Mouse (Mus musculus) layer of hippocampus, adult 2 months (tissue): ENCODE measurements at regions not wholly inside any gene's neighbourhood (a gene's known extent, or its start where the extent isn't known, plus 50 kb on each side); places are given as distances from the start of the nearest gene placed in this dataset.

ENCODE experiments used
- DNase-seq, 2 experiments: peaks; one replicate each; pipeline ENCODE4 v3.0.0; 2022; ENCODE audit warnings: low spot score in 2 of 2
- H3K27ac ChIP-seq: fragments of 200-600 bp; 2 replicates; pipeline ENCODE4 v1.8.1; 2022
- H3K4me3 ChIP-seq: fragments of 200-600 bp; 2 replicates; pipeline ENCODE4 v1.8.1; 2022; ENCODE audit warnings: mild to moderate bottlenecking
- CTCF ChIP-seq: fragments of 200-600 bp; conservative IDR thresholded peaks from 2 replicates; pipeline ENCODE4 v1.8.1; 2022; ENCODE audit warnings: antibody characterized with exemption, mild to moderate bottlenecking, moderate library complexity

DNA sequence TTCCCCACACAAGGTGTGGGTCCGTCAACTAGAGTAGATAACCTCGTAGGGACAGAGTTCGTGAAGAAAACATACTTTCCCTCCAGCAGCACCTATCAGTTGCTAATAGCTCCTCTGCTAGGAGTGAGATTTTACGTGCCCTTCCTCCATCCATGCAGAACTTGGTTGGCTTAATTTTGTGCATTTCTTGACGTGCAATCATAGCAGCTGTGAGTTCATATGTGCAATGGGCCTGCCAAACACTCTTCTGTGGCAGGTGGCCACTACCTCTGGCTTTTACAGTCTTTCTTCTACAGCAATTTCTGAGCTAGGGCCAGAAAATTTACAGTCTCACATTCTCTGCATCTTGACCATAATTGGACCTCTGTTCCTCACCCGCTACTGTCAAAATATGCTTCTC, 161.9 kb upstream of the Btg1 start:
- Histone ChIP-seq H3K27ac (no peak overlapping the region), H3K4me3 (no peak overlapping the region)
- DNase-seq: no peak
- no peak for TF ChIP-seq CTCF

DNA sequence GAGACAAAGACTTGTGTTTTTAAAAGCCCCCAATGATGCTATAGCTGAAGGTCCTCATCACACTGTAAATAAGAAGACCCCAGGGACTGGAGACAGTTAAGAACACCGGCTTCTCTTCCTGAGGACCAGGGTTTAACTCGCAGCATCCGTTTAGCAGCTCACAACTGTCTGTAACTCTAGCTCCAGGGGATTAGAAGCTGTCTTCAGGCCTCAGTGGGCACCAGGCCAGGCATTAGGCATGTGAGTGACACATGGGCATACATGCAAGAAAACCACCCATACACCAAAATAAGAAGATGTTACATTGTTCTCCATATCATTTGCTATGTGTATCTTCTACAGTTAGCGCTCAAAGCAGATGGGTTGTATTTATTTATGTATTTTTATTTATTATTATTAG, 158.3 kb upstream of the Btg1 start:
- TF ChIP-seq CTCF: no peak
- no peak for DNase-seq
- no peak overlapping the region for H3K27ac ChIP-seq
- no peak overlapping the region for H3K4me3 ChIP-seq

DNA sequence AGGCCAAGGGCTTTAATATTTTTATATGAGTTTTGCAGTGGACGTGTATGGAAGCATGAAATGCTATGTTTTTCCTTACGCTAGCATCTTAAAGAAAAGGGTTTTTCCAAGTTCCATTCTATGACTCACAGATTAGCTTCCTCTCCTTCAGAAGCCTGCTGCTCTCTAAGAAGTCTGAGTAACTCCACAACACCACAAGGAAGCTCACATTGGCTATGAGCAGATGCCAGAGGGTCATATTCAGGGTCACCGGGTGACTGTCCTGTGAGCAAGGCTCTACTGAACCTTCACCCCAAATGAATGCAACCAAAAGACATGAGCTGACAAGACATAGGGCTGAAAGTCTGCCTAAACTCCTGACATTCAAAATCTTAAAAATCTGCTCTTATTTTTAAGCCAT, 157.6 kb upstream of the Btg1 start:
- Histone ChIP-seq H3K27ac (no peak overlapping the region), H3K4me3 (no peak overlapping the region)
- TF ChIP-seq CTCF: no peak
- DNase-seq: no peak

DNA sequence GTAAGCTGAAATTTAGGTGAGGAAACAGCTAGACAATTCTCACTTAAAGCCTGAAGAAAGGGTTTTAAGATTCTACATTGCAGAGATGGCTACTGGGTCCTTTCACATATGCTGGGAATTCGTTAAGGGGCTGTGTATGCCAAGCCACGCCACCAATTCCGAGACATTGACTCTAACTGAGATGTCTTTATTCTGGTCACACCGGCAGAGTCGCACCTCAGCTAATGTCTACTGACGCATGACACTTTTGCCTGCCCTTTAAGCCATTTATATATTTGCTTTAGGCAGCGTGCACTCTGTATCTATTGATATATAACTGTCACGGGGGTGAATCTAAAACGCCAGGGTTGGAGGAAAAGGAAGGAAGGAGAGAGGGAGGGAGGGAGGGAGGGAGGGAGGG, 156.7 kb upstream of the Btg1 start:
- no peak overlapping the region for H3K27ac ChIP-seq
- DNase-seq: no peak
- H3K4me3 ChIP-seq: no peak overlapping the region
- TF ChIP-seq CTCF: no peak

DNA sequence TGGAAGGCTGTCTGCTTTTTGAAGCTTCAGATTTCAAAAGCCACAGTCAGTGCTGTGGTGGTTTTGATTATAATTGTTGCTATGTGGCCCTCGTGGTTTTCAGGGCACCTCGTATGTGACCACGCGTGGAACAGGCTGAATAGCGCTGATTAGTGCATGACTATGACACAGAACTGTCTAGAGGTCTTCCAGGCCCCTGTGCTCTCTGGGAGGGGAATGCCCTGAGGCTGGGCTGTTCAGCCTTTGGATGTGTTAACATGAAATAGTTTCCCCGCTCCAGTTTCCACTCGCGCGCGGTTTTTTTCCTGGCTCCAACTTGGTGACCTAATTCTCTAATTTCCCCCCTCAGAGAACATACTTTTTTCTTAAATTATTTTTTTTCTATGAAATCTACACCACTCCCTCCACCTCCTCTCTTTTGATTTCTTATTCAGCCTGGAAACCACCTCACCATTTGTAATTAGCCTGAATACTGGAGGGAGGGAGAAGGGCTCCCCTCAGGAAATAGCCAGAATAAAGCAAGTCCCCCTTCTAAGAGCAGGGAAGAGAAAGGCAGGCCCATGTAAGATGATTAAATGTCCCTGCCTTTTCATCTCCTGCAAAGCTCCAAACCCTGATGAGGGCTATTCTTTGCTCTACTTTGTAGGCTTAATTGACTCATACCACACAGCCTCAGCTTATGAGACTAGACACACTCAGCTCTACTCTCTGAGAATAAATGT, 156.0 kb upstream of the Btg1 start:
- no peak for TF ChIP-seq CTCF
- Histone ChIP-seq H3K4me3 (no peak overlapping the region), H3K27ac (no peak overlapping the region)
- DNase-seq: no peak

DNA sequence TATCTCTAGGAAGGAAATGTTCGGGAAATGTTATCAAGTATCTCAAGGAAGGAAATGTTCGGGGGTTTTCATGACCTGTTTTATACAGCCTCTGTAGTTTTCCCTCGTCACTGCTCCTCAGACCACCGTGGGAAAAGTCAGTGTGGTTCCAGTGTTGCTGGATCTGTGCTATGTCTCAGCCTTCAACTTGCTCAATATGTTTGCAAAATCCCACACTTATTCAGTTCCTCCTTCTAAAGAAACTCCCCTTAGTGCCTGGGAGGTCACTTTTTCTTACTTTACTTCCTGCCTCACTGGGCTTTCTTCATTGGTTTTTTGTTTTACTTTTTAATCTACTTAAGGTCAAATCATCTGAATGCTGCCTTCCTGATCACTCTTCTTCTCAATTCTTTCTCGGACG, 150.8 kb upstream of the Btg1 start:
- no peak for DNase-seq
- no peak overlapping the region for H3K4me3 ChIP-seq
- no peak for TF ChIP-seq CTCF
- no peak overlapping the region for H3K27ac ChIP-seq

DNA sequence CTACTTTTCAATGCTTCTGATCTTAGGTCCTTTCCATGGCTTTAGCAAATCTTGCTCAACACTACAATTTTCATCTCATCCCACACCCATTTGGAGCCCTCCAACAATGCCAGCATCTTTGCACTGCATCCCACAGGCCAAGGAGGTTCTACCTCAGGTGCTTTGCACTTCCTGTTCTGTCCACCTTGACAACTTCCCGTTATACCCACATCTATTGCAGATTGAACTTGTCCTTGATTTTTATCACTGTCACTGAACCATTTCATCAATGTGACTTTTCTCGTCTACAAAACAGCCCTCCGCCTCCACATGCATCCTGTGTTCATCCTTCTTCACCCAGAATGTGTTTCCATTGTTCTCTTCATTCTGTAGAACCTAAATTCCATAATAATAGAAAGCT, 150.0 kb upstream of the Btg1 start:
- H3K27ac ChIP-seq: no peak overlapping the region
- DNase-seq: no peak
- no peak for TF ChIP-seq CTCF
- no peak overlapping the region for H3K4me3 ChIP-seq

DNA sequence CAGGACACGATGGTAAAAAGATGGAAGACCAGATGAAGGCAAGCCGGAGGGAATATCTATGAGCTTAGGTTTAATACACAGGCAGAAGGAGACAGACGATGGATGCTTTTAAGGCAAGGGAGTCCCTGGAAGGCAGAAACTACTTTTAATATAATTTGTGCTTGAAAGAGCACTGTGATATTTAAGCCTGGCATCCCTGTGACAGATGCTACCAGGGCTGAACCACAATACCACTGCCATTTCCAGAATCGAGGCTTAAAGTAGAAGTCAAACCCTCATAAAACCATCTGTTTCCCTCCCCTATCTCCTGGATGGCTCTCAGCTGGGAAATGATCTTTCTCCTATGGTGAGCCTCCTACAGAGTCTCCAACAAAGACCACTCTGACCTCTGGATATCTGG, 149.1 kb upstream of the Btg1 start:
- DNase-seq: no peak
- Histone ChIP-seq H3K4me3 (no peak overlapping the region), H3K27ac (no peak overlapping the region)
- TF ChIP-seq CTCF: no peak

DNA sequence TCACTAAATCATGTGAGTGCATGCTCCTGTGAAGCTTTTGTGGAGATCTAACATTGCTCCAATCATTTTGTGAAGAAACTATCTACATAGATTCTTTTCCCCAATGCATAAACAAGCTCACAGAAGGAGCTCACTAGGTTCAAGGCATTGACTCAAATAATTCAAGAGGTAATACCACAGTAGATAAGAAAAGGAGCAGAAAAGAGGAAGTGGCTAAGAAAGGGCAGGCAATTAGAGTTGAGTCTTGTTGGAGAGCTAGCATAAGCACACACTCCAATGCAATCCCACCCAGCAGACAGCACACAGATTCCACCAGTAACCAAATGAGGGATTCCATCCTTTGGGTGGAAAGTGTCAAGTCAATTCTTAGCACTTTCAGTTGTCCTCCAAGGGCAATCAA, 145.3 kb upstream of the Btg1 start:
- no peak for TF ChIP-seq CTCF
- no peak for DNase-seq
- Histone ChIP-seq H3K27ac (no peak overlapping the region), H3K4me3 (no peak overlapping the region)

DNA sequence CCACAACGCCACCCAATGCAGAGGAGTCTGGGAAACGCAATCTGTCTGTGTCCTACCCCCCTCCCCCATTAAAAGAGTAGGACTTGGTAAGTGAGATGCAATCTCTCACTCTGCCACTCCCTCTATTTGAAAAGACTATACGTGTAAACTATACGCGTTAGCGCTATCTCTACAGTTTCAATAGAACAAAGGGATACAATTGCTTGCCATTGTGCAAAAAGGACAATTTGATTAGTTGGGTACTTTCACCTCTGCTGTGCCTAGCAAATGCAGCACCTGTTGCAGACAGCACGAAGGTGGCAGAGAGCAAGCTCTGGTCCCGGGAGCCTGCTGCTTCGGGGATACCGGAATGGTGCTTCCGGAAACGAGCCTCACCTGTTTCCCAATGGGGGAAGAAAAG, 137.5 kb upstream of the Btg1 start:
- TF ChIP-seq CTCF: no peak
- Histone ChIP-seq H3K4me3 (peak overlapping the region; percentile 28), H3K27ac (peak overlapping the region; percentile 79)
- no peak for DNase-seq

DNA sequence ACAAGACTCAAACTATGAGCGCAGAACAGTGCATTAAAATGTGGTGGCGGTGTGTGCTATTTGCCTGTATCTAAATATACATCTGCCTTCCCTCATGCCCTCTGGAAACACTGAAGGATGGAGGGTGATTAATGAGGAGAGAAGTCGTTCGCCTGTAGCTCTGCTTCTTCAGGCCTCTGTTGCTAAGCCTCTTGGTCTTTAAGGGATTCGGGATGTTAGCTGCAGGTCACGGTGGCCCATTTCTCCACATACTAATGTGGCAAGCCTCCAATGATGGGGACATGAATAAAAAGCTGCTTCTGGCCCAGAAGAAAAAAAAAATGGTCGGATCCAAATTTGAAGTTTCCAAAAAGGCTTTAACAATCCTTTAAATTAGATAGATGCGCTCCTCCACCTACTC, 137.0 kb upstream of the Btg1 start:
- DNase-seq: no peak
- H3K27ac ChIP-seq: peak overlapping the region; percentile 79
- peak overlapping the region; percentile 28 for H3K4me3 ChIP-seq
- TF ChIP-seq CTCF: no peak

DNA sequence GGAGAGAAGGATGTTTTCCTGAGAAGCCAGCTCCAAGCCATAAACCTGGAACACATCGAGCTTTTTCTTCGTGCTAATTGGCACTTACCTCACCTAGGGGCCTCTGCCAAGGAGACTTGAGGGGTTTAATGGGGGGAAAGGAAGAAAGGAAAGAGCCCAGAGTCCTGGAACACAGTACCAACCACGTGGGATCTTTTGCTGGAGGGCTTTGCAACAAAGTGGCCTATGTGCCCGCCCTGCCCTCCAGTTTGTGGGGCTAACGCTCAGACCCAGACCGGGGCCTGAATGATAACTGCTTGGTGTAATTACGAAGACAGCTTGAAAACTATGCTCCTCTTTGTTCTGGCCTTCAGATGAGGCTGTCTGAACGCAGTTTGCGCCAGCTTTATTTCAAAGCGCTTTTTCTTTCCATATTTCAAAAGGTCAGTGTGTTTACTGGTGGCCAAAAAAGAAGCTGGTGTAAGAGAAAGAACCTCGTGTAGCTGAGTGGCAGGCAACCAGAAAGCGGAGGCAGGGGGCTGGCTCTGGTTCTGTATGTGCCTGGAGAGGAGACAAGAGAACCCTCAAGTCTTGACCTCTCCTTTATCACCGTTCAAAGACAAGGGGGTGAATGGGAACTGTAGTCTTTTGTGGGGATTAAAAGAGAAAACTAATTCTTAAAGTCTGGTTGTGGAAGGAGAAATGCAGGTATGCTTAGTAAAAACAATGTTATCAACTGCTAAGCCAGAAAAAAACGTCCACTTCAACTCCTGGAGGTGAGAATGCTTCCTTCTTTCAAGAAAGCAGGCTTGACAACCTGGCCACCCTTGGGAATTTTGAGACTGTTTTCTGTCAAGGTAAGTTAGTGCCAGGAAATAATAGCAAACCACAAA, 136.1 kb upstream of the Btg1 start:
- no peak for TF ChIP-seq CTCF
- Histone ChIP-seq H3K27ac (peak overlapping the region; percentile 79), H3K4me3 (peak overlapping the region; percentile 28; the same call in 1 of the 2 replicates)
- peak; percentile 39 to 72 for DNase-seq

DNA sequence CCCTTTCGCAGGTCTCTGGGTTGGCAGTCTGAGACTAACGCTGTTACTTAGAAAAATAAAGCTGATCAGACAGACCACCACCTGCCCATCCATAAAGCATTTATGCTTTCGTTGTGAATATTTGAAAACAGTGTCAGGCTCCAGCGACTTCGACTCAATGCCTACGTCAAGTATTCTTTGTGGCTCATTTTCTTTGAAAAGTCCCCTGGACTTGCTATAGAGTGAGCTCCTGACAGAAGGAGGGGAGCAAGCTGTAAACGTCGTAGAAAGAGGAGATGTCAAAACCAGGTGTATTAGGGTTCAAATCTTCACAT, 135.5 kb upstream of the Btg1 start:
- TF ChIP-seq CTCF: no peak
- DNase-seq: no peak
- Histone ChIP-seq H3K4me3 (no peak overlapping the region), H3K27ac (peak overlapping the region; percentile 79)

DNA sequence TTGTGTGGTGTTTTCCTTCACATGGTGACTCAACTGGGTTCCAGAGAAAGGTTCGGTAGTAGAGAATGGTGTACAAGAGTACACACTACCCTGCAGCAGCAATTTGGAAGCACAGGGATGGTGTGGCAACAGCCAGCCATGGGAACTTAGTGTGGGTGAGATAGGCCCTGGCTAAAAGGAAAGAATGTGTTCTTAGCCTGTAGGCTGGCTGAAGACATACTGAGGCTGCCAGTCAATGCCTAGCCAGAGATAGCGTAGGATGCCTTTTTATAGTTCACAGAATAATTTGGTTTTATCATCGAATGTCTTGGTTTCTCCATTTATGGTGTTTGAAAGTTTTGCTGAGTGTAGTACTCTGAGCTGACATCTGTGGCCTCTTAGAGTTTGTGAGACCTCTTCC, 130.1 kb upstream of the Btg1 start:
- no peak for TF ChIP-seq CTCF
- no peak overlapping the region for H3K4me3 ChIP-seq
- H3K27ac ChIP-seq: no peak overlapping the region
- DNase-seq: no peak
